Mouse (Mus musculus): ENCODE results near the gene Robo4. TPM values are rescaled to one million over a fixed set of nuclear protein-coding genes. Genes with fewer than 3 reads are reported as not detected.

Gene Robo4
- polyA plus RNA-seq, 1 experiment from 2014 or later, result 4.2 TPM

DNA sequence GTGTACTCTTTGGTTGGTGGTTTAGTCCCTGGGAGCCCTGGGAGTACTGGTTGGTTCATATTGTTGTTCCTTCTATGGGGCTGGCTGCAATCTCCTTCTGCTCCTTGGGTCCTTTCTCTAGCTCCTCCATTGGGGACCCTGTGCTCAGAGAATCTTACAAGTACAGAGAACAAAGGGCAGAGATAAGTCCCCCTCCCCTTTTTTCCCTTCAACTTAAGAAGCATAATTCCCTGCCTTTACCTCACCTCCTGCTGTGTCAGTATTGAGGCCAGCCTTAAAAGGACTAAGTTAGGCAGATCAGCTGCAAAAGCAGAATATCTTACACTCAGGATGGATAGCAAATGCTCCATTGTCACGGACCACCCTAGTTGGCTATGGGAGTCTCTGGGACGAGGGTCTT is 9.6 kb upstream of the Robo4 start:
- Histone ChIP-seq H3K4me3 (ENCODE audit: low read depth, low read length) (no peak overlapping the region), H3K27ac (ENCODE audit: low read length) (no peak overlapping the region), H3K4me1 (ENCODE audit: control insufficient read depth, insufficient read depth, low read length) (no peaks in the 10 kb centered on the region), H3K27me3 (ENCODE audit: control insufficient read depth, insufficient read depth, low read depth, low read length) (no peaks in the 10 kb centered on the region), H3K9ac (ENCODE audit: low read depth, low read length) (no peak overlapping the region), H3K36me3 (ENCODE audit: control insufficient read depth, insufficient read depth, low read length) (no peaks in the 10 kb centered on the region), H3K9me3 (replicated peaks; ENCODE audit: control insufficient read depth, low read length, poor library complexity, severe bottlenecking) (no peaks in the 10 kb centered on the region), H3K4me2 (ENCODE audit: low read length) (no peak overlapping the region)
- ATAC-seq, result no peak
- WGBS, result 40% methylated on average over 2 of the region's 2 CpGs

DNA sequence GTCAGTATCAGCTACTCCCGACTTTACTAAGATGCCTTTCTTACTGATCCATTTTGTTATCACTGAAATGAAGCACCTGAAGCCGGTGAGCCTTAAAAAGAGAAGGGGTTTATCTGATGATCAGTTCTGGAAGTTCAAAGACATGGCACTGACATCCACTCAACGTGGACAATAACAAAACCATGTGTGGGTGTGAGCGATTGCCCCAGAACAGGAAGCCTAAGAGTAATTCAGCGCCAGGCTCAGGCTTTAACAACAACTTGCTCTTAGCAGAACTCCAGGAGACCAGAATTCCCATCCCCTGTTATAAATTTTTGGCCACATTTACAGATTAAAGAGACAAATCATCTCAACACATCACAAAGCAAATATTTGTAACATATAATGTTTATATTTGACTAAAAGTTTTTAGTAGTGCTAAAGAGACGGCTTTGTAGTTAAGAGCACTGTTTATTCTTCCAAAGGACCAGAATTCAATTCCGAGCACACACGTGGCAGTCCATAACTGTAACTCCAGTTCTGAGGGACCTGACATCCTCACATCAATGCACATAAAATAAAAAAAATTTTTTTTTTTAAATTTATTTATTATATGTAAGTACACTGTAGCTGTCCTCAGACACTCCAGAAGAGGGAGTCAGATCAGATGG is 8.1 kb upstream of the Robo4 start:
- H3K36me3 ChIP-seq (ENCODE audit: control insufficient read depth, insufficient read depth, low read length), result no peaks in the 10 kb centered on the region

DNA sequence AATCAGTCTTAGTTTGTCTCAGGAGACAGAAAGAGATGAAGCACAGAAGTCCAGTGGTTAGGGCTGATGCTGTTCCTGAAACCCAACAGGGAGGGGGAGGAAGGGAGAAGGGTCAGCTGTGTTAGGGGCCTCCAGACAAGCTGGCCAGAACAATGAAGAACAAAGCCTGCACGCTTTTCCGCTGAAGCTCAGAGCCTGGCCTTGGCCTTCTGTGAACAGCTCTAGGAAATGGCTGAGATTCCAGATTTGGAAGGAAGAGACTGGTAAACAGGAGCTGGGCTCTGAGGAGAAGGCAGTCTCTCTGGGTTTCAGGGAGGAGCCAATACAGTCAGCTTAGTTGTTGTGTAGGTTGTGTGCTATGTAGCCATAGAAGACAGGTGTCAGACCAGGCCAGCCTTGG is 1.1 kb upstream of the Robo4 start:
- no peak overlapping the region for H3K4me2 ChIP-seq (ENCODE audit: low read length)
- H3K9me3 ChIP-seq (replicated peaks; ENCODE audit: control insufficient read depth, low read length, poor library complexity, severe bottlenecking), result no peaks in the 10 kb centered on the region
- H3K4me1 ChIP-seq (ENCODE audit: control insufficient read depth, insufficient read depth, low read length), result no peaks in the 10 kb centered on the region
- 33% methylated on average over 2 of the region's 2 CpGs for WGBS
- no peaks in the 10 kb centered on the region for H3K27me3 ChIP-seq (ENCODE audit: control insufficient read depth, insufficient read depth, low read depth, low read length)
- H3K36me3 ChIP-seq (ENCODE audit: control insufficient read depth, insufficient read depth, low read length), result no peaks in the 10 kb centered on the region
- H3K27ac ChIP-seq (ENCODE audit: low read length), result no peak overlapping the region
- ATAC-seq, result no peak
- no peak overlapping the region for H3K9ac ChIP-seq (ENCODE audit: low read depth, low read length)
- H3K4me3 ChIP-seq (ENCODE audit: low read depth, low read length), result no peak overlapping the region

More for the DNA sequence above, 8.1 kb upstream of the Robo4 start:
- 83% methylated on average over 8 of the region's 8 CpGs for WGBS
- H3K27ac ChIP-seq (ENCODE audit: low read length), result no peak overlapping the region
- no peak for ATAC-seq
- no peaks in the 10 kb centered on the region for H3K4me1 ChIP-seq (ENCODE audit: control insufficient read depth, insufficient read depth, low read length)
- no peak overlapping the region for H3K4me2 ChIP-seq (ENCODE audit: low read length)
- H3K9ac ChIP-seq (ENCODE audit: low read depth, low read length), result no peak overlapping the region
- H3K4me3 ChIP-seq (ENCODE audit: low read depth, low read length), result no peak overlapping the region
- no peaks in the 10 kb centered on the region for H3K27me3 ChIP-seq (ENCODE audit: control insufficient read depth, insufficient read depth, low read depth, low read length)
- H3K9me3 ChIP-seq (replicated peaks; ENCODE audit: control insufficient read depth, low read length, poor library complexity, severe bottlenecking), result no peaks in the 10 kb centered on the region

DNA sequence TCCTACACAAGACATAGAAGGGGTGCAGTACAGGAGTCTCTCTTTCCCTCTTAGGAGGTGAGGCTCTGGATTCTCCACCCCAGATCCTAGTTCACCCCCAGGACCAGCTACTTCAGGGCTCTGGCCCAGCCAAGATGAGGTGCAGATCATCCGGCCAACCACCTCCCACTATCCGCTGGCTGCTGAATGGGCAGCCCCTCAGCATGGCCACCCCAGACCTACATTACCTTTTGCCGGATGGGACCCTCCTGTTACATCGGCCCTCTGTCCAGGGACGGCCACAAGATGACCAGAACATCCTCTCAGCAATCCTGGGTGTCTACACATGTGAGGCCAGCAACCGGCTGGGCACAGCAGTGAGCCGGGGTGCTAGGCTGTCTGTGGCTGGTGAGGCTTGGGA is 804 bp downstream of the Robo4 start:
- no peak for ATAC-seq
- no peak overlapping the region for H3K4me2 ChIP-seq (ENCODE audit: low read length)
- H3K9ac ChIP-seq (ENCODE audit: low read depth, low read length), result no peak overlapping the region
- no peak overlapping the region for H3K27ac ChIP-seq (ENCODE audit: low read length)
- H3K4me1 ChIP-seq (ENCODE audit: control insufficient read depth, insufficient read depth, low read length), result no peaks in the 10 kb centered on the region
- no peaks in the 10 kb centered on the region for H3K9me3 ChIP-seq (replicated peaks; ENCODE audit: control insufficient read depth, low read length, poor library complexity, severe bottlenecking)
- H3K27me3 ChIP-seq (ENCODE audit: control insufficient read depth, insufficient read depth, low read depth, low read length), result no peaks in the 10 kb centered on the region
- WGBS, result 90% methylated on average over 7 of the region's 7 CpGs
- no peak overlapping the region for H3K4me3 ChIP-seq (ENCODE audit: low read depth, low read length)
- no peaks in the 10 kb centered on the region for H3K36me3 ChIP-seq (ENCODE audit: control insufficient read depth, insufficient read depth, low read length)

DNA sequence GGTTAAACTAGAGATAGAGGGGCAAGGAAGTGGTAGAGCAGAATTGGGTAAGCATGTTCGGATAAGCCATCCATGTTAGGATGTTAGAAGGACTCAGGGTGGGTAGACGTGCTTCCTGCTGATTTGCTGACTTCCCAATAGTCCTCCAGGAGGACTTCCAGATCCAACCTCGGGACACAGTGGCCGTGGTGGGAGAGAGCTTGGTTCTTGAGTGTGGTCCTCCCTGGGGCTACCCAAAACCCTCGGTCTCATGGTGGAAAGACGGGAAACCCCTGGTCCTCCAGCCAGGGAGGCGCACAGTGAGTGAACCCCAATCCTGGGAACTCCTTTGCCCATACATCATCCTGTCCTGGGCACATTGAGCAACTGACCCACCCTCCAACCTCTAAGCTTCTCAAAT is 1.3 kb downstream of the Robo4 start:
- H3K27me3 ChIP-seq (ENCODE audit: control insufficient read depth, insufficient read depth, low read depth, low read length), result no peaks in the 10 kb centered on the region
- WGBS, result 94% methylated on average over 7 of the region's 7 CpGs
- no peak overlapping the region for H3K4me2 ChIP-seq (ENCODE audit: low read length)
- no peaks in the 10 kb centered on the region for H3K9me3 ChIP-seq (replicated peaks; ENCODE audit: control insufficient read depth, low read length, poor library complexity, severe bottlenecking)
- H3K36me3 ChIP-seq (ENCODE audit: control insufficient read depth, insufficient read depth, low read length), result no peaks in the 10 kb centered on the region
- H3K27ac ChIP-seq (ENCODE audit: low read length), result no peak overlapping the region
- H3K4me3 ChIP-seq (ENCODE audit: low read depth, low read length), result no peak overlapping the region
- no peak for ATAC-seq
- 0 out of 2 replicates have a peak, but pooled peaks cover 4% of the 10 kb centered on the region for H3K4me1 ChIP-seq (ENCODE audit: control insufficient read depth, insufficient read depth, low read length)
- no peak overlapping the region for H3K9ac ChIP-seq (ENCODE audit: low read depth, low read length)

DNA sequence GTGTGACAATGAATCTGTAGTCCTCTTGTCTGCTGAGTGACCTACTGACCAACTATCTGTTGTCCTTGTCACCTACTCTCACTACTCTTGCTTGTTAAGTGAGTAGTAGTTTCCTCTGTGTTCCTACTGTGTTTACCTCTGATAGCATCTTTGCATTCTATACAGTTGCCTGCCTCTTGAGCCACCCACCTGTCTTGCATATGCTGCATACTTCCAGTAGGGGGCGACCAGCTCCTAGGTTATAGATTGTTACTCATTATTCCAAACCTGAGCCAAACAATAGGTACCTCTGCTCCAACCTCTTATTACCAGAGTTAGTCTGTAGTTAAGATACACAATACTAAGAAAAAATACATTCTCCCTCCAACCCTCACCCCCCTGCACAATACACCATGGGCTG is 4.7 kb downstream of the Robo4 start:
- H3K36me3 ChIP-seq (ENCODE audit: control insufficient read depth, insufficient read depth, low read length), result no peaks in the 10 kb centered on the region

DNA sequence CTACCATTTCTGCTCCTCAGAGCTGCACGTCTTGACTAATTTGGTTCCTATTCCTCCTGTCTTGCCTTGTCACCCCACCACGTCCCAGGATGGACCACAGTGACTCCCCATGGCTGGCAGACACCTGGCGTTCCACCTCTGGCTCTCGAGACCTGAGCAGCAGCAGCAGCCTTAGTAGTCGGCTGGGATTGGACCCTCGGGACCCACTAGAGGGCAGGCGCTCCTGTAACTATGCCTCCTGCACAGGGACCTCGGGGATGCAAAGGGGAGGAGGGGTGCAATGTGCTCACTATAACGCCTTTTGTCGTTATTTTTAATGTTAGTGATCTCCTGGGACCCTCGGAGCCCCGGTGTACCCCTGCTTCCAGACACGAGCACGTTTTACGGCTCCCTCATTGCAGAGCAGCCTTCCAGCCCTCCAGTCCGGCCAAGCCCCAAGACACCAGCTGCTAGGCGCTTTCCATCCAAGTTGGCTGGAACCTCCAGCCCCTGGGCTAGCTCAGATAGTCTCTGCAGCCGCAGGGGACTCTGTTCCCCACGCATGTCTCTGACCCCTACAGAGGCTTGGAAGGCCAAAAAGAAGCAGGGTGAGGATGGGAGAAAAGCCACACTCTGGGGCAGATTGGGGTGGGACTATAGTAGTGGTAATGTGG is 6.3 kb downstream of the Robo4 start:
- H3K4me2 ChIP-seq (ENCODE audit: low read length), result peak overlapping the region; percentile 45
- no peaks in the 10 kb centered on the region for H3K9me3 ChIP-seq (replicated peaks; ENCODE audit: control insufficient read depth, low read length, poor library complexity, severe bottlenecking)
- 0 out of 2 replicates have a peak, but pooled peaks cover 6% of the 10 kb centered on the region for H3K4me1 ChIP-seq (ENCODE audit: control insufficient read depth, insufficient read depth, low read length)
- peak overlapping the region; percentile 20; the same call in 1 of the 2 replicates for H3K4me3 ChIP-seq (ENCODE audit: low read depth, low read length)
- WGBS, result 16% methylated on average over 19 of the region's 19 CpGs
- peak overlapping the region; percentile 32; the same call in 1 of the 2 replicates for H3K9ac ChIP-seq (ENCODE audit: low read depth, low read length)
- no peaks in the 10 kb centered on the region for H3K36me3 ChIP-seq (ENCODE audit: control insufficient read depth, insufficient read depth, low read length)
- H3K27me3 ChIP-seq (ENCODE audit: control insufficient read depth, insufficient read depth, low read depth, low read length), result no peaks in the 10 kb centered on the region
- no peak overlapping the region for H3K27ac ChIP-seq (ENCODE audit: low read length)
- ATAC-seq, result peak; percentile 71

More for the DNA sequence above, 4.7 kb downstream of the Robo4 start:
- Histone ChIP-seq H3K27ac (ENCODE audit: low read length) (no peak overlapping the region), H3K9me3 (replicated peaks; ENCODE audit: control insufficient read depth, low read length, poor library complexity, severe bottlenecking) (no peaks in the 10 kb centered on the region), H3K9ac (ENCODE audit: low read depth, low read length) (no peak overlapping the region), H3K4me2 (ENCODE audit: low read length) (no peak overlapping the region), H3K4me1 (ENCODE audit: control insufficient read depth, insufficient read depth, low read length) (0 out of 2 replicates have a peak, but pooled peaks cover 6% of the 10 kb centered on the region), H3K4me3 (ENCODE audit: low read depth, low read length) (no peak overlapping the region), H3K27me3 (ENCODE audit: control insufficient read depth, insufficient read depth, low read depth, low read length) (no peaks in the 10 kb centered on the region)
- 0% methylated on average over 1 of the region's 1 CpGs for WGBS
- 0 out of 2 replicates have a peak, but pooled peaks have one; percentile 44 for ATAC-seq

DNA sequence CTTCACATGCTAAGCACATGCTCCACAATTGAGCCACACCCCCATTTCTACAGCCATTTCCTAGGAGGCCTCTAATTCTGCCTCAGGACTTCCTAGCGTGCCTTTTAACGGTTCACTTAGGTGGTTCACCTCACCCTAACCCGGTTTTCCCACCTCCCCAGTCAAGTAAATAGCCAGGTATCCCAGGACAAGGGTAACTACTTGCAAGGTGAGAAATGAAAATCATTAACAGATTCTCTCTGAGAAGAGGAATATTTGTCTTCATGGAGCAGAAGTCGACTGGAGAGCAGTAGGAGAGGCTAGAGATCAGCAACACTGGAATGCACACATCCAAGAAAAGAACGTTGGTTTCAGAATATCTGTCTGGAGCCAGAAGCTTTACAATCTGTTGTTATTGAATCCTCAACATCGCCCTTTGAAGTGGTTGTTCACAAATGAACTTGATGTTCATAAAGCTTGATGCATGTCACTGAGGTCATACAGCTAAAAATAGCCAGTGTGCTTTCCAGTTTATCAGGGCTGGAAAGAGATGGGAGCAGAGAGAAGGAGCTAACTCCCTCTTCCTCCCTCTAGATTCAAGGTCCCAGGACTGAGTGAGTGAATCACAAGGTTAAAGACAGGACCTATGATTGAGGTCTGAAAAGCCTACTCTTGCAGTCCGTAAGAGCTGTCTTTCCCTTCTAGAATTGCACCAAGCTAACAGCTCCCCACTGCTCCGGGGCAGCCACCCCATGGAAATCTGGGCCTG is 8.2 kb downstream of the Robo4 start:
- Histone ChIP-seq H3K4me3 (ENCODE audit: low read depth, low read length) (no peak overlapping the region), H3K27ac (ENCODE audit: low read length) (no peak overlapping the region), H3K4me1 (ENCODE audit: control insufficient read depth, insufficient read depth, low read length) (0 out of 2 replicates have a peak, but pooled peaks cover 6% of the 10 kb centered on the region), H3K9ac (ENCODE audit: low read depth, low read length) (no peak overlapping the region), H3K36me3 (ENCODE audit: control insufficient read depth, insufficient read depth, low read length) (no peaks in the 10 kb centered on the region), H3K27me3 (ENCODE audit: control insufficient read depth, insufficient read depth, low read depth, low read length) (no peaks in the 10 kb centered on the region), H3K9me3 (replicated peaks; ENCODE audit: control insufficient read depth, low read length, poor library complexity, severe bottlenecking) (no peaks in the 10 kb centered on the region), H3K4me2 (ENCODE audit: low read length) (no peak overlapping the region)
- 79% methylated on average over 8 of the region's 8 CpGs for WGBS
- ATAC-seq, result no peak

DNA sequence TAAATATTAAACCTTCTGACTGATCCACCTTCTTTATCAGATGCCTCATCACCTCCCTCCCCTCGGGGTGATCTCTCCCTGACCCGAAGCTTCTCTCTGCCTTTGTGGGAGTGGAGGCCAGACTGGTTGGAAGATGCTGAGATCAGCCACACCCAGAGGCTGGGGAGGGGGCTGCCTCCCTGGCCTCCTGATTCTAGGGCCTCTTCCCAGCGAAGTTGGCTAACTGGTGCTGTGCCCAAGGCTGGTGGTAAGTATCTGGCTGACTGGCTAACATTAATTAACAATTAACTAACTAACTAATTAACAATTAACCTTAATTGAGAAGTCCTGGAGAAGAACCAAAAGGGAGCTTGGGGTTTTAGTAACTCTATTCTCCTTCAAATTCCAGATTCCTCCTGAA is 11.3 kb downstream of the Robo4 start:
- no peak overlapping the region for H3K9ac ChIP-seq (ENCODE audit: low read depth, low read length)
- 0 out of 2 replicates have a peak, but pooled peaks cover 2% of the 10 kb centered on the region for H3K4me1 ChIP-seq (ENCODE audit: control insufficient read depth, insufficient read depth, low read length)
- no peak overlapping the region for H3K4me2 ChIP-seq (ENCODE audit: low read length)
- no peaks in the 10 kb centered on the region for H3K36me3 ChIP-seq (ENCODE audit: control insufficient read depth, insufficient read depth, low read length)
- WGBS, result 65% methylated on average over 3 of the region's 3 CpGs
- H3K9me3 ChIP-seq (replicated peaks; ENCODE audit: control insufficient read depth, low read length, poor library complexity, severe bottlenecking), result no peaks in the 10 kb centered on the region
- no peak overlapping the region for H3K4me3 ChIP-seq (ENCODE audit: low read depth, low read length)
- H3K27ac ChIP-seq (ENCODE audit: low read length), result no peak overlapping the region
- H3K27me3 ChIP-seq (ENCODE audit: control insufficient read depth, insufficient read depth, low read depth, low read length), result no peaks in the 10 kb centered on the region
- ATAC-seq, result no peak
